Mouse (Mus musculus) small intestine, adult 2 months (tissue): ENCODE results near the gene Syne1.

Experiments used
- CTCF ChIP-seq: fragments of 200-500 bp; IDR thresholded peaks from 2 replicates; pipeline ENCODE4 v1.5.1; 2012; ENCODE audit warnings: low read depth, mild to moderate bottlenecking, control low read depth, inconsistent platforms, low read length, moderate library complexity, mixed read lengths; ENCODE audit not compliant: insufficient replicate concordance, insufficient read length; ENCODE audit errors: extremely low read depth
- POLR2A ChIP-seq: fragments of 200-500 bp; IDR thresholded peaks from 2 replicates; pipeline ENCODE4 v1.6.1; 2012; ENCODE audit warnings: low read depth, mild to moderate bottlenecking, control low read depth, inconsistent platforms, low read length, moderate library complexity

DNA sequence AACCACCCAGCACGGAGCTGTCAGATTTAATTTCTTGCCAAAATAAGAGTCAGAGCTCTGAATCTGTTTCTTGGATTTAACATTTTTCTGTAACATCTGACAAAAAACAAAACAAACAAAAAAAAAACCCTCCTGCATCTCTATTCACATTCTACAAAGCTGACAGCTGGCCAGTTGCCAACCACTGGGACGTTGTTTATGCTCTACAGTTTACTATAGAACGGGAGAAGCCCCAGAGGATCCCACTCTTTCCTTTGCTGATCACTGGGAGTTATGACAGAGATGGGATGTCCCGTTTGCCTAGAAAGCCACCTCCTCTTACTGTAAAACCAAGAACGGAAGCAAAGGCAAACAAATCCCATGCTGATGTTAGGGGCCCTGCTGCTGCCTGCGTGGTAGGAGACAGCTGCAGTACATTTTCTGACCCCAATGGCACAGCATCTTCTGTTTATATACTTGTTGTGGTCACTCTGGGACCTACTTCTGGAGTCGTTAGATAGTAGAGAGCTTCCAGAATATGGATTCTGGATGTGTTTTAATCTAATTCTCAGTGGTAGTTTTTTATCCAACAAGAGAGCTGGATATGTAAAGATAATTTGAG, 255.9 kb downstream of the Syne1 start:
- TF ChIP-seq POLR2A (no peak), CTCF (no peak)
